Mouse (Mus musculus): ENCODE data around the gene Akap9.
"Not testable (repeated sequence)": the region's sequence is repeated elsewhere in the genome, so short reads cannot be mapped to it uniquely, and the experiment has no call there.

Akap9 gene

DNA sequence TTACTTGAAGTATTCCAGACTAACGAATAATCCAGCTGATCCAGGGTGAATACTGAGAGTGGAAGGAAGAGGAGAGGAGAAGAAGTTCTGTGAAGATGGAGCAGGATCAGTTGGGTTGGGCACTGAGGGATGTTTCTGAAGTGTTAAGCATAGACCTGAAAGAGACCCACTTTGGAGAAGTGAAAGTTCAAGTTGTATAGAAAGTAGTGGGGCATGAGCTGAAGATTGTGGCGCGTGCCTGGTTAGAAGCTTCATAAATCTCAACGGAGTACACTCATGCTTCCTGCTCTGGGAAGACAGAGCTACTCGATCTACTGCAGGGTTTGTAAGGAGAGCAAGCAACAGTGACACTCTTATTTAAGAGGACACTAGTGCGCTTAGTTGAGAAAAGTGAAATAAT lies 41.3 kb downstream of the Akap9 start:
- no peak for DNase-seq (ENCODE audit: low spot score in 2 of 2)

DNA sequence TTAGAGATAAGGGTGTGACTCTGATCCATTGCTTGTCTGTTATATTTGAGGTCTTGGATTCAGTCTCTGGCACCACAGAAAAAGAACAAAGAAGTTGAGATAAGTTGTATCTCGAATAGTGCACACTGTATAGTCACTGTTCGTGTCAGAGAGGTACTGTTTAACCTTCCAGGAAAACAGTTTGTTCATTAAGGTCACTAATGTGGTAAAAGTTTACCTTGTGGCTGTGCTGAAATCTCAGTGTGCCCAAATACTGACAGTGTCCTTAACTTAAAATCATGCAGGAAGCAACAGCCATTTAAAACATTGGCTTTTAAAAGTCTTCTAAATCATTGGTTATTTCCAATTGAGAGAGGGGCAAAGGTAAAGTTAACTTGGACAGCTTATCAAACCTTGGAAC lies 43.1 kb downstream of the Akap9 start:
- DNase-seq (ENCODE audit: low spot score in 2 of 2): no peak

DNA sequence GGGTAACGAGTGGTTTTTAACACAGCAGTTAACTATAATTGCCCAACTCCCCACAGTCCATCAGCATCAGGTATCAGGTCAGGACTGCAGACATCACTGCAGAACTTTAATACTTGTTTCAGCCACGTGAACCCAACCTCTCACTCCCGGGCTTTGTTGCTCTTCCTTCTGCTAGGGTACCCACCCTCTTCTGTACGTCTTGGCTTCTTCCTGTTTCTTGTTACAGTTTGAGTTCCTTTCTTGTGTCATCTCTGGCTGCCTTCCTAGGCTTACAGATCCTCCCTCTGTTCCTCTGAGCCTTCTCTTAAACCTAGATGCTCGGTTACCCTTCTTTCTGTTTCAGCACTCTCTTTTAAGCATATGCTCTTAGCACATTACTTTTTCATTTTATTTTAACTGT lies 45.9 kb downstream of the Akap9 start:
- DNase-seq (ENCODE audit: low spot score in 2 of 2): no peak

DNA sequence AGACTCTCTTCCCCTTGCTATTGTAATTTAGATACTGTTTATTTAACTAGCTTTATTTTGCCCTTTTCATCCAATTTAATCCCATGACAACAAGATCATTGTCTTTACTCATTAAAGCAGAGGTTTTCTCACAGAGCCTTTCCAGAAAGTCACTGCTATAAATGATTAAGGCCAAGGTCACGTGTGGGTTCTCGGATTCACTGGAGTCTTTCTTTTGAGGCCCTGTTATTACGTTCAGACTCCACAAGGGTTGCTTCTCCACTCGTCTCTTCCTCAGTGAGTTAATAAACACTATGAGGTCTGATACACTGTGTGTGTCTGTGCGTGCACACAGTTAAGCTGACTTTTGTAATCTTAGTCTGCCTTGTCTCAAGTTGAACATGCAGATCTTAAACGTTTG lies 47.0 kb downstream of the Akap9 start:
- DNase-seq (ENCODE audit: low spot score in 2 of 2): no peak

DNA sequence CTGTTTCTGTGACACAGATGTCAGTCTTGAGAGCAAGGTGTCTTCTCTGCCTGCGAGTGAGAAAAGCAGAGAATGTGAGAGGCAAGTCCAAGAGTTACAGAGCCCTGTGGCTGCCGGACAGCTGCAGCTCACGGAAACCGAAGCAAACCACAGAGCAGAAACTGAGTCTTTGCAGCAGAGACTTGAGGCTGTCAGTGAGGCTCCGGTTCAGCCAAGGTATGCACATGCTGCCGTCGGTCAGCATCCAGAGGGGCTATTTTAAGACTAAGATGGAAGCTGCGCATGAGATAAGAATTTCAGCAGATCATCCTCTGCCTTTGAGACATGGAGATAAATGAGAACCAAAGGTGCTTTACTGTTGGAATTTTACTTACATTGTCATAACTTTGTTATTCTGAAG lies 48.3 kb downstream of the Akap9 start:
- no peak for DNase-seq (ENCODE audit: low spot score in 2 of 2)

DNA sequence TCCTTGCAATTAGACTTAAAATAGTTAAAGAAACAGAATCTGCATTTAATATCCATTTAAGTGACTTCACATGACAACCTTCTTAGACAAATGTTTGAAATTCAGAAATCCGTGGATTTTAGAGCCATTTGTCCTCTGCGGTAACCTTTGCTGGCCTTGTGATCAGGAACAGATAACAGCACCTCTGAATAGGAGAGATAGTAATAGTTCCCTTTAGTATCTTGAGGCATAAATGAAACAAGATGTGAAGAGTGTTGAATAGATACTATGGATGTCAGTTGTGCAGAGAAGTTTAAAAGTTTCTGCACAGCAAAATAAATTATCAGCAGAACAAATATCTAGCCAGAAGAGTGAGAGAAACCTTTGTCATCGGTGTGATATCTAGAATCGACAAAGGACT lies 50.0 kb downstream of the Akap9 start:
- no peak for DNase-seq (ENCODE audit: low spot score in 2 of 2)

DNA sequence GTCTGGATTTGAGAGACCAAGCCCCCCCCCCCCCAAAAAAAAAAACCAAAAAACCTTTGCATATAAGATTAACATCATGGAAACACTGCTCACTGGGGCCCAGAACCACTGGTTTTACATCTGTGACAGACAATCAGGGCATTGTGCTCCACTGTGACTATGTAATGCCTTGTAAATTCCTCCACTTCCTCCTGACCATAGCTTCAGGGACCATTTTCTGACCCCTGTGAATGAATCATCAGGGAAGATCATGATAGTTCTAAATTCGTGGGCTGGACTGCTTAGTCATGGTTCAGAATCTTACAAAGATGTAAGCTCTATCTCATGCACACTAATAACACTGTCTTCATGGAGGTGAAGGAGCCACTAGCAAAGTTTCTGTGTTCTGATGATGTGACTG lies 61.8 kb downstream of the Akap9 start:
- no peak for DNase-seq (ENCODE audit: low spot score in 2 of 2)

DNA sequence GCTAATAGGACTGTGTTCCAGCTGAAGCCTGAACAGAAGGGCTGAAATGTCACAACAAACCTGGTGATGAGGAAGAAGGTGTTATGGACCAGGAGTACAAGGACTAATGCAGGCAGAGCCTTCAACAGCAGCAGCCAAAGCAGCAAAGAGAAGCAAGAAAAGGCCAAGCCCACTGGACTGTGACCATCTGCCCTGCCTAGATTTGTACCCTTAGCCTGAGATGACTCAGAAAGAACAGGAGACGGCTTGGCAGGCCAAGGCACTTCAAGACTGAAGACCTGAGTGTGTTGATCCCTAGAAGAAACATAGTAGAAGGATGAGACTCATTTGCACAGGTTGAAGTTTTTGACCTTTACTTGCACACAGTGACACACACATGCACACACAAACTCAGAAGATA lies 62.6 kb downstream of the Akap9 start:
- DNase-seq (ENCODE audit: low spot score in 2 of 2): no peak

DNA sequence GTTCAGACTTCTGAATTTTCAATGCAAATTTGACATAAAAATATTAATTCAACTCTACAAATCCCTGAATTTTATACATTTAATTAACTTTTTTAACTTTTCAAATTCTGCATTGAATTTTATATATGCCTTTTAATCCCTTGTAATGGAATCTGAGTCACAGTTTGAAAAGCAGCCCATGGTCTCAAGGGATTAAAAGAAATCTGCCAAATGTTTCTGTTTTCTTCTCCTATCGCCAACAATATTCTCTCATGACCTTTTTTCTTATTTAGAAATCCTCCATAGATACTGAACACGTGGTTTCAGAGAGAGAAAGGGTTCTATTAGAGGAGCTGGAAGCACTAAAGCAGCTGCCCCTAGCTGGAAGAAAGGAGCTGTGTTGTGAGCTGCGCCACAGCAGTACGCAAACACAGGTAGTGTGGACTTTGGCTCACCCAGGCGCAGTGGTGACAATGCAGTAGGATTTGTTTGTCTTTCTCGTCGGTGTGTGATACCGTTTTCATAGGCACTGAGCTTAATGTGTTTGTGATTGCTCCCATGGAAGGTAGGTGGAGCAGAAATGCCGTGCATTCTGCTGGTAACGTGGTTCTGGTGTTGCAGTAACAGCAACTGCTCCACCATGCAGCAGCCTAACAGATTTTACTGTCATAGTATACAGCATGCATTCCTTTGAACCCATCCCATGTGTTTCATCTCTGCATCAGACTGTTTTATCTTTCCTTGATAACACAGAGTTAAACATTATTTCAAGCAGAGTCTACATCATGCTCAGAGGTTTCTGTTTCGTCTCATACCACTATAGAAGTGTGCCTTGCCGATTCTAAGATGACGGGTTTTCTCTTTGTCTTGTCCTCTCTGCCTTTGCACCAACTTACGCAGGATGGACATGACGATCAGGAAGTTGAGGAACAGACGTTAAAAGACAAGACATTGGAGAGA lies 76.9 kb downstream of the Akap9 start:
- DNase-seq (ENCODE audit: low spot score in 2 of 2): no peak

DNA sequence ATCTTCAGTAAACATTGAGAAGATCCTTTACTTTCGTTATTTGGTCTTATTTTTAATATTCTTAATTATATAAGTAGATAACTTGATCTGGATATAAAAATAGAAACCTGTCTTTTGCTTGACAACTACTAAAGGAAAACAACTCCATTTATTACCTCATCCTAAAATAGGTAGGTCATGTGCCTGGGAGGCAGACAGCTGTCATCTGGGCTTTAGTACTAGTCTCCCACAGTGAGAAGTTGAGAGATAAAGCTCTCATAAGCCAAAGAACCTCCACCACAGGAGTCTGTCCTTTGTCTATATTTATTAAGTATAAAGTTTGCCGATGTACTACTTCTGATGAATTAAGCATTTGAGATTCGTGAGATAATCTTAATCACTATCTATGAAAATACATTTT lies 78.8 kb downstream of the Akap9 start:
- no peak for DNase-seq (ENCODE audit: low spot score in 2 of 2)

DNA sequence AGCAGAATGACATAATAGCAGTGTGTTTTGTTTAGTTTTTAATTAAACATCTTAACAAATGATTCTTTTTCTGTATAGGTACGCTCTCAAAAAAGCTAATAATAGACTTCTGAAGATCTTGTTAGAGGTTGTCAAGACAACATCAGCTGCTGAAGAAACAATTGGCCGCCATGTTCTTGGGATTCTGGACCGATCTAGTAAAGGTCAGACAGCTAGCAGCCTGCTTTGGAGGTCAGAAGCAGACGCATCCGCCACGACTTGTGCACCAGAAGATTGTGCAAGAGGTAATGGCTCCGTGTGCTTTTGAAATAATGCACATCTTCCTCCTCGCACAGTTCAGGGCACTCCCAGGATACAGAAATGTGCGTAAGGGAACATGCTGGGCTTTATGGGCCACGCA lies 80.4 kb downstream of the Akap9 start:
- DNase-seq (ENCODE audit: low spot score in 2 of 2): no peak

DNA sequence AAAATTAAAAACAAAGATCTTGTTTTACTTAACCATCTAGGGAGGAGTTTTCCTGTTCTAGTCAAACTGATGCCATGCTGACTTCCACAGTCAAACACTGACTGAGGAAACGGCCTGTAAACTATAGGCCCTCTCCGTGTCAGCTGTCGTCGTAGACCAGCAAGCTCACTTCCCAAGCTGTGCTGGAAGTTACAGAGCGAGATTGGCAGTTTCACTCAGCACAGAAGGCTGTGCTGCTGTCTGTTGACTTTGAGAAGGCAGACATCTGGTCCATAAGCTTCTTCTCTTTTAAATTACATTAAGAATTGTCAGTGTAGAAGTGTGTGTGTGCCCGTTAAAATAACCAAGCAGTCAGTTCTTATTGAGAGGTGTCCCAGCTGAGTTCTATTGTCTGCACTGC lies 81.7 kb downstream of the Akap9 start:
- DNase-seq (ENCODE audit: low spot score in 2 of 2): no peak

DNA sequence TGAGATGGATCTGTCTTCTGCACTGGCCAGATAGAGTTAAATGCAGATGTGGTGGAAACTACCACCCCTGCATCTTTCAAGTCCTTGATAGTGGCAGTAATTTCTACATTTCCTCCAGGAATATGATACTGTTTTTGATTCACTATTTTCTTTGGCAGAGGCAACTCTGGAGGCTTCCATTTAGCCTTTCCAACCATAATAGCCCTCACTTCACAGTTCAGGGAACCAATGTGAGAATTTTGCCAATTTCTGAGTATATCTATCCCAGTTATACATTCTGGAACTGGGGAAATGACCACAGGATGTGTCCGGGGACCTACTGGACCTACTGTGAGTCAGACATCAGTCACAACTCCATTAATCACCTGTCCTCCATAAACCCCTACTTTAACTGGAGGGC lies 89.8 kb downstream of the Akap9 start:
- DNase-seq (ENCODE audit: low spot score in 2 of 2): not testable (repeated sequence)

DNA sequence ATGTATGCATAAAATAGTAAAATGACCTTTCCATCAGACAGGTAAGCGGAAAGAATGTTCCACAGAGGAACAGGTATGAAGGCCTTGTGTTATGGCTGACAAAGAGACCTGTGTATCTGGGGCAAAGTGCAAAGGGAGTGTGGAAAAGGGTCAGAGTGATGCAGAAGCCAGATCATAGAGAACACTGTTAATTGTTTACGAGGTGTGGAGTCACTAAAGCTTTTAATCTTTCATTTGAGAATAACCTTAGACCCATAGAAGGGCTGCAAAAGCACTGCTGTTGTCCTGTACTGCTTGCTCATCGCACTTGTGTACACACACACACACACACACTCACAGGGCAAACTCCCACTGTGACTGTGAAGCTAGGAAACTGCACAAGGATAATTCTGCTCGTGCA lies 91.5 kb downstream of the Akap9 start:
- no peak for DNase-seq (ENCODE audit: low spot score in 2 of 2)

DNA sequence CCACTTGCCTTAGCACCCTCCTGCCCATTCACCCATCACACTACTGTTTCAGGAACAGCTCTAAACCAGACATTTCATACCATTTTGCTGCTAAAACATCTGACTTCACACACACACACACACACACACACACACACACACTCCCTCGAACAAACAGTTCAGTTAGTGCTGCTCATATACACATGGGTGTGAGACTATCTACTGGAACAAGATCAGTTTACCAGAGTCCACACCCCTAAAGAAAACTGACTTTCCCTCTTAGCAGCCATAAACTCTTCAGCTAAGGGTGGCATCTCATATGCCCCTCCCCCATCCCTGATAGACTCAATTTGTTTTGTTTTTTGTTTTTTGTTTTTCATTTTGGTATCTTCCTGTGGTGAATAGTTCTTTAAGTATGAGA lies 92.2 kb downstream of the Akap9 start:
- no peak for DNase-seq (ENCODE audit: low spot score in 2 of 2)

DNA sequence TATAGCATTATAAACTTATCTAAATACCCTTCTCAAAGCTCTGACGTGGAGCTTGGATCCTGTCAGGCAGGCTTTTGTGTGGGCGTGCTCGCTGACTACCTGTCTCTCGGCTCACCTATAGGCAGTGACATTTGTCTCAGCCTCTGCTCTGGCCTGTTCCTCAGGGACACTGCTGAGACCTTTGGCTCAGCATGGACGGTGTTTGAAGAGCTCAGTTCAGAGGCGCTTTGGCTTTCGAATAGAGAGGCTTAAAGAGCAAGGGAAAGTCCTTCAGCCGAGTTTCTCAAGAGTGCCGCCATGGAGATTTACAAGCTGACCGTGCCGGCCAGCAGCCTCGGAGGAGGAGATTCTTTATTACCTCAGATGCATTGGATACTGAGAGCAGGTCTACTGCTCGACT lies 95.3 kb downstream of the Akap9 start:
- DNase-seq (ENCODE audit: low spot score in 2 of 2): no peak

DNA sequence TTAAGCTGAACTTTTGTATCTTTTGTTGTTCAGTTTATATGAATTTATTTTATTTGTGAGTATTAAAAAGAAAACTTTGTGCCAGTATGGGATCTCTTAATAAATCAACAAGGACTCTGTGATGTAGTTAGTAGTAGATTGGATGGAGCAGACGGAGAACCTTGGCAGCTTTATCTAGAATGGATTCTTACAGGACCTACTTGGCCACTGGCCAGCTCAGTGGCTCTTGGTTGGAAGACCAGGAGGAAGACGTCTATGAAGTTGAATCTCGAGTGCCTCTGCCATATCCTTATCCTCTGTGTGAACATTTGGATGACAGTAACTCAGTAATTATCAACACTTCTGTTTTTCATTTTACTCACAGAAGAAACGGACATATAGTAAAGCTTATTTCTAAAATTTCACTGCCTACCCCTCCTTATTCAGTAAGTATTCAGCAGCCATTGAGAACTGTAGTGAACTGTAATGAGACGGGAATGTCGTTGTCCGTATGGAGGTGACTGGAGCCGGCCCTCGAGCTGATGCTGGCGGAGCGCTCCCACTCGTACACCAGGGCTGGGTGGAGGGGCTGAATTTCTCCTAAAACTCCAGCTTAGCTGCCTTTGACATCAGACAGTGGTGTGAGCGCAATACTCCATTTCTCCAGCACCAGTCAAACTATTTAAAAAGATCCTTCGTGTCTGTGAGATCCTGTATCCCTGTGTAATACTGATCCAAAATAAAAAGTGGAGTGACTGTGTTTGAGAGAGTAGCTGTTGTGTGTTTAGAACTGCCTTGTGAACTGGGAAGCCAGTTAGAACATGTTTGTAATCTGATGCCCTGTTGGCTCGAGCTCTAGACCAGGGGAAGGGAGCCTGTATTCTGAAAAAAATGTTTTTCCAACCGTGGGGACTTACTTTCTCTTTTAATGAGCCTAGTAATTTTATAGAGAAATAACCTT lies 96.2 kb downstream of the Akap9 start:
- DNase-seq (ENCODE audit: low spot score in 2 of 2): no peak

DNA sequence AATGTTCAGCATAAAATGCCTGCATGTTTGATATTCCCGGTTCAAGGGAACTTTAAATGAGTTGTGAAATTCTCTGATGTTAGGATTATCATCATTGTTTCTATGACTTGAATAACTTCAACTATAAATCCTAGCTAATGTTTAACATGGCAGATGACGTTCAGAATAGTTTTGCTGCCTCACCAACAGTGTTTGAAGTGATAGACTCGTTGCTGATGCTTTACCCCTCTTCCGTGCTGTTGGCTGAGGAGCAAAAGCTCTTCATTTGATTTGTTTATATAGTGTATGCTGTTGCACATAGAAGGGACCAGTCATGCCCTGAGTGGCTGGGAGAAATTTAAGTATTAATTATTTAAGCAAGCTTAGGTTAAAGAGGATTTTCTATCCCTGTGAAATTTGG lies 96.9 kb downstream of the Akap9 start:
- DNase-seq (ENCODE audit: low spot score in 2 of 2): no peak

DNA sequence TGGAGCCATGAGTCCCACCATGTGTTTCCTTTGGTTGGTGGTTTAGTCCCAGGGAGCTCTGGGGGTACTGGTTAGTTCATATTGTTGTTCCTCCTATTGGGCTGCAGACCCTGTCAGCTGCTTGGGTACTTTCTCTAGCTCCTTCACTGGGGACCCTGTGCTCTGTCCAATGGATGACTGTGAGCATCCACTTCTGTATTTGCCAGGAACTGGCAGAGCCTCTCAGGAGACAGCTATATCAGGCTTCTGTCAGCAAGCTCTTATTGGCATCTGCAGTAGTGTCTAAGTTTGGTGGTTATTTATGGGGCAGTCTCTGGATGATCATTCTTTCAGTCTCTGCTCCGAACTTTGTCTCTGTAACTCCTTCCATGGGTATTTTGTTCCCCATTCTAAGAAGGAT lies 98.5 kb downstream of the Akap9 start:
- not testable (repeated sequence) for DNase-seq (ENCODE audit: low spot score in 2 of 2)

DNA sequence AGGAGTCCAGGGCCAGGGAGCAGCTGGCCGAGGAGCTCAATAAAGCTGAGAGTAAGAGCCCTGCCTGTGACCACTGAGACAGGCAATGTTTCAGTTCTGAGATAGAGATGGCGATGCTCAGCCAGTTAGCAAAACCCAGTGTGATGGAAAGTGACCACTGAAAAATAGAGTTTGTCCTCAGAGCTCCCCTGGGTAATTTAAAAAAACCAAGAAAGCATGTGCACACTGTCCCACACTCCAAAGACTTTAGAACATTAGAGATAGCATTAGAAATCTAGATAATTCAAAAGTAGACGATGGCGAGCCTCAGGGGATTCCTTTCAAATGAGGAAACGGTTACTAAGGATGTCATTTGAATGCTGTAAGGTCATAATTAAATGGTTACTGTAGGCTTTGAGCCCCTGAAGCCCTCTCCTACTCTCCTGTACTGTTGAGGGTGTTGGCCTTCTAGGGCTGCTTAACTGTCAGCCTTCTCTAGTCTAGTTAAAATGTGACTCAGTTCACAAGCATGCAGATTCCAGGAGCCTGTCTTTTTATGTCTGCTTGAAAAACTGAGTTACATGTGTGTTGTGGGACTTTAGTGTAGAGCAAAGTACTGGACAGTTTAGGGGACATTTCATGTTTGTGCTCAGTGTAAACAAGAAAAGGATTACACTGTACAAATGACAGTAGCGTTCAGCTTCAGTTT lies 100.8 kb downstream of the Akap9 start:
- DNase-seq (ENCODE audit: low spot score in 2 of 2): no peak

DNA sequence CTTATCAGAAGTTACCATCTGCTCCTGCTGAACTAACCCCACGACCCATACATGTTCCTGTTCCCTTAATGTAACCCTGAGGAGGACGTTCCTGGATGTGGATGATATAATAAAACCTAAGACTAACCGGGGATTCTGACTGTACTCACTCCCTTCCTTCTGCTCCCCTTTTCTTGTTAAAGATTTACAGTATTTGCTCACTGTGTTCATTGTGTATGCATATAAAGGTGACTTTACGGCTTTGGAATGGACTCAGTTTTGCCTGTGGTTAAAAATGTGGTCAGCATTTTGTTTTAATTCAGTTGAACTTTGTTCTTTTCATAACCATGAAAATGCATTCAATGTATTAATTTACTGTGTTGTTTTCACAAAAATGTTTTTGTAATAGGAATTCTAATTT lies 104.0 kb downstream of the Akap9 start:
- DNase-seq (ENCODE audit: low spot score in 2 of 2): no peak

DNA sequence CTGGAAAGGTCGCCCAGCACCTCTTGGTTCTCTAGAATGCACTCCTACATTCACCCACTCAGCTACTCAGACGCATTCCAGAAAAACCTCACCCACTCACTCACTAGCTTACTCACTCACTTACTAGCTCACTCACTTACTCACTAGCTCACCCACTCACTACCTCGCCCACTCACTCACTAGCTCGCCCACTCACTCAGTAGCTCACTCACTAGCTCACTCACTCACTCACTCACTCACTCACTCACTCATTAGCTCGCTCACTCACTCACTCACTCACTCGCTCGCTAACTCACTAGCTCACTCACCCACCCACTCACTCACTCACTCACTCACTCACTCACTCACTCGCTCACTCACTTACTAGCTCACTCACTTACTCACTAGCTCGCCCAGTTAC lies 108.8 kb downstream of the Akap9 start:
- DNase-seq (ENCODE audit: low spot score in 2 of 2): no peak

Data from frontal cortex, postnatal 14 days (tissue).